Mouse (Mus musculus) layer of hippocampus, adult 11-12 months (tissue): ENCODE measurements around the gene Cfap45.

Source experiments
- DNase-seq: peaks from one replicate; pipeline ENCODE4 v3.0.0; 2022; ENCODE audit warnings: low spot score

The Cfap45 gene

DNA sequence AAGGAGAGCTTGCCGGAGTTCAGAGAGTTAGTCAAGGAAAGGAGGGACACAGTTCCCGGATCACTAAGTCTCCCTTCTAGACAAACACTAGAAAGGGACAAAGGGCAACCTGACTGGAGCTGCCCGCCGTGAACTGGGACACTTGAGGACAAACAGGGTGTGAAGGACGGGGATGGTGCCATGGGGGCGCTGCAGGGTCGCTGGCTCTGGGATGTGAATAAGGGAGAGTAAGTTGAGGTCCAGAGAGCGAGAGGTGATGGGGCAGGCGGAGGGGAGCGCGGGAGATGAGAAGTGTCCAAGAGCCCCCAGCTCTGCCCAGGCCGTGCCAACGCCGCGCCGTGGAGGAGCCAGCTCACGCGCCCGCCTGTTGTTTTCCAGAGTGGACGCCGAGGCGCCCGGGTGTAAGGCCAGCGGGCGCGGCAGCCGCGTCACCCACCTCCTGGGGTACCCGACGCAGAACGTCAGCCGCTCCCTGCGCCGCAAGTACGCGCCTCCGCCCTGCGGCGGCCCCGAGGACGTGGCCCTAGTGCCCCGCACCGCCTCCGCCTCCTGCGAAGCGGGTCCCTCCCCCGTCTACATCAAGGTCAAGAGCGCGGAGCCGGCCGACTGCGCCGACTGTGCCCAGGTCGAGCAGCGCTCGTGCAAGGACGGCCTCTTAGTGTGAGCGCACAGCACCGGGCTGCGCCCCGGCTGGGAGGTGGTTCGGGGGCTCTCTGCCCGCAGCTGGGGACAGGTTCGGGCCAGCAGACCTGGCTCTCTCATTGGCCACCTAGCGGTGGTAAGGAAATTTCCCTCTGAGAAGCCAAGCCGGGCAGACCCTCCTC, 42.3 kb downstream of the Cfap45 start:
- DNase-seq: peak; percentile 50

DNA sequence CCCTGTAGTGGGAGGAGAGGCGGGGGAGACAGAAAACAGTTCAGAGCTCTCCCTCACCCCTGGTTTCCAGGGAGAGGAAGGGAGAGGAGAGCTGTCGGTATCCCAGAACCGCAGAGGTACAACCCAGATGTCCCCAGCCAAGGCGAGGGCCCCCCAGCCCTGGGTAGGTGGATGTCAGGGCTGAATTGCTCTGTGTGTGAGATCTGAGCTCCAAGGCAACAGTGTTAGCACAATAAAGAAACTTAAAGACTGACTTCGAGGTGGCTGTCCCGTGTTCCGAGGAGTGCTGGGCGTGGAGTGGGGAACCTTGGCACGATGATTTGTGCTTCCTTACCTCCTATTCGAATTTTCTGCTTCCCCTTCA, 42.8 kb downstream of the Cfap45 start:
- DNase-seq: no peak

DNA sequence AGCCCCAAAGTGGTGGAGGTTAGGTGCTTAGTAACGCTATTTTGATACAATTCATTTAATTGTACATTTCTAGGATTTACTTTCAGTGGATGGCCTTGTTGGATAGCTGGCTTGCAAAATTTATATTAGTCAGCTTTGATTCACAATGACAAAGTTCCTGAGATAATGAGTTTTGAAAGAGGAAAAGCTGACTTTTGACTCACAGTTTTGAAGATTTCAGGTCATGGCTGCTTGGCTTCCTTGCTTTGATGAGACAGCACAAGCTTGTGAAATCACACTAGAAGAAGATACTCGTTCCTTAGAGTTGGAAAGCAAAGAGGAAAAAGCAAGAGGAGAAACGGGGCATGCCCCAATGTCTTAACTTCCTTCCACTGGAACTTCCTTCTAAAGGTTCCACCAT, 45.5 kb downstream of the Cfap45 start:
- DNase-seq: no peak

DNA sequence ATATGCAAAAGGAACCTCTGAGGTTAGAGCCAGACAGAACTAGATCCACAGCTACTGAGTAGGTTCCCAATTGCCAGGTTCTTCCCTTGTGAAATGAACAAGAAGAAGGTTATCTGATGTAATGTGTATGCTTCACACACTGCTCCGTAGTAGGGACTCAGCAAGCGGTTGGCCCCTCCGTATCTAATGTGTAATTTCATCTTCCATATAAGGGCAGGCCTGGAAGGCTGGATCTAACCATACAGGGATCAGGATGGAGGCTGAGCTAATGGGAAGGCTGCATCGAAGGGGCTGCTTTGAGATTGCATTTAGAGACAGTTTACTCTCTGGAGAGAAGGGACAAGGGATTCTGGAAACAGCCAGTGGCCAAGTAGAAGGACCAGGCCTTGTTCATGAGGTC, 47.2 kb downstream of the Cfap45 start:
- DNase-seq: no peak

DNA sequence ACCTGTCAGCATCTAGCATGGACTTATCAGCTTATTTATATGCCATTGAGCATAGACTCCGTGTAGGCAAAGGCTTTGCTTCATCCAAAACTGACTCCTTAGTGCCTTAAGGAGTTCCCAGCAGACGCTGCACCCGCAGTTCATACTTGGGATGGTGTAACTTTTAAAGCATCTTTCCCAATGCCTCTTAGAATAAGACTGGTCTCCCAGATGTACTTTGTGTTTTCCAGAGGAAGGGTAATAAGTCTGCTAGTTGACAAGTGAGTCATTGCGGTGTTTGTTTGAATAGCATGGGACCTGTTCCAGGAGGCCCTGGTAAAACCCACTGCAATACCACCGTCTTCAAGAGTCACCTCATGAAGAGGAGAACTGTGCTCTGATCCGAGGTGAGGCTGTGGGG, 59.5 kb downstream of the Cfap45 start:
- no peak for DNase-seq

DNA sequence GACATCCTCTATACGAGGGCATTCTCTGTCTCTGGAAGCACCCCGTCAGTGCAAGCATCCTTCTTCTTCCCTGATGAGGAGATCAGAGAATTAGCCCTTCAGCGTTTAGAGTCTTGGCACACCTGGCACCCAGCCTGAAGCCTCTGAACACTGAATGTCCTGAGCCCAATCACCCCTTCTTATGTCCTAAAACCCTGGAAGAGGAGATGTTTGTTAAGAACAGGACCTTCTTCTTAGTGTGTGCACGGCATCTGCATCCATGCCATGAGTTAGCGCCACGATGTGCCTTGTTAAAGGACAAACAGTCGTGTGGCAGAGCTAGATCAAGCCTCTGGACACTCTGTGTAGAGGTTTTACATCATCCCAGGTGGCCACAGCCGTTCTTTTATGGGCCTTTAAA, 61.8 kb downstream of the Cfap45 start:
- DNase-seq: no peak

DNA sequence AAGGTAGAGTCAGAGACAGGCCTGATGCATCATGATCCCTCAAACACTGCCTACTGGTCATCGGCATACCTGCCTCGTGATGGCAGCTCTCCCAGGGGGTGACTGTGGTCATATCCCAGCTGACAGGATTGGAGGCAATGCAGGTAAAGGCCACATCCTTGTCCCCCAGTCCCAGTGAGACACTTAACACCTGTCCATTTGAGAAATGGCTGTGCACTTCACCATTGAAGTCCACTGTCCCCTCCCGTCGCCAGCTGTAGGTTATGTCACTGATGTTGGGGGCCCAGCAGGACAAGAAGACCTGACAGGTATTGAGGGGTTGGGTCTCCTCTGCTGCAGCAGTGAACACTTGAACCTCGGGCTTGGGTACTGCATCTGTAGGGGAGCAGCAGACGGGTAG, 63.7 kb downstream of the Cfap45 start:
- DNase-seq: no peak

DNA sequence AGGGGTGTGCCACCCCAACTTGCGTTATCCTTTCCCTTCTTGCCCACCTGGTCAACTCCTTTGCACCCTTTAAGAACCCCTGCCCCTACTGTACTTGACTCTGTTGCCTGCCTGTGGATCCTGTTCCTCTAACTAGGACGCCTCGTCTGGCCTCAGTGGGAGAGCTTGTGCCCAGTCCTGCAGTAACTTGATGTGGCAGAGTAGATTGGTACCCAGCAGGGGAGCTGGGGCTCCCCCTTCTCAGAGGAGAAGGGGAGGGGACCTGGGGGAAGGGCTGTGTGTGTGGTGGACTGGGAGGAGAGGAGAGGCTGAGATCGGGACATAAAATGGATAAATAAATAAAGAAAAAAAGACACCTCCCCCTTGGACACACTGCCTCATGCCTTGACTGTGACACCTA, 64.4 kb downstream of the Cfap45 start:
- no peak for DNase-seq

DNA sequence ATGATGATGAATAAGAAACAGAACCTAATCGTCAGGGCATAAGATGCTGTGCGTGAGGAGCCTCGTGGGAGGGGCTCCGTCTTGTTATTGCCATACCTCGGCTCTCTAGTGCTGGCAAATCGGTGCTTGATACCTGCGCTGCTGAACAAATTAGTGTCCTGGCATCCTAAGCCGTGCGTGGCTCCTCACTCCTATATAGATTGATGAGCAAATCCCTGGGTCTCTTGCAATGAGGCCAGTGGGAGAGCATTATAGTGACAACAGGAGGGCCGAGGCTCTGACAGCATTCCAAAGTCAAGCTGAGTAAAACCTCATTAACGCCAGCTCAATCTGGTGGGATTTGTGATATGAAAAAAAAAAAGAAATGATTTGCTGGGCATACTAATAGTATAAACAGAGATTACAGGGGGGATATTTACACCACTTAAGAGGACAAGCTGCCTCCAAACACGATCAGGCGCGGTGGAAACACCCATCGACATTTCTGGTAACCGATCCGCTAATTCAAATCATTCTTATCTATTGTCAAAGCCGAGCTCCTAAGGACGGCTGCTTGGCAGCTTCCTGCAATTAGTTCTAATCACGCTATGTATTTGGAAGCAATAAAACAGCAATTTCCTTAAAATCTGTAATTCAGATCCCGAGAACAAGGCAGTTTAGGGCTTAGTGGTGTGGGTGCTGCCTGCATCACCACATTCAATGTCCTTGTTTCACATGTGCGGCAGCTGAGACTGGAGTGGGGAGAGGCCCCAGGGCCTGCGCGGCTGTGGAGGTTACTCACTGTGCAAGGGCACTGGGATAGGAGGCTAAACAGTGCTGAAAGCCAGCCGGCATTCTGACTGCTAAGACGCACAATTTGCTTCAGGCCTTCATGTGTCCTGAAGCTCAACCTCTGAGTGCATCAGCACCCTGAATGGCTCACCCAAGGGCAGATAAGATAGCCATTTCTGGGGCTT, 65.3 kb downstream of the Cfap45 start:
- no peak for DNase-seq

DNA sequence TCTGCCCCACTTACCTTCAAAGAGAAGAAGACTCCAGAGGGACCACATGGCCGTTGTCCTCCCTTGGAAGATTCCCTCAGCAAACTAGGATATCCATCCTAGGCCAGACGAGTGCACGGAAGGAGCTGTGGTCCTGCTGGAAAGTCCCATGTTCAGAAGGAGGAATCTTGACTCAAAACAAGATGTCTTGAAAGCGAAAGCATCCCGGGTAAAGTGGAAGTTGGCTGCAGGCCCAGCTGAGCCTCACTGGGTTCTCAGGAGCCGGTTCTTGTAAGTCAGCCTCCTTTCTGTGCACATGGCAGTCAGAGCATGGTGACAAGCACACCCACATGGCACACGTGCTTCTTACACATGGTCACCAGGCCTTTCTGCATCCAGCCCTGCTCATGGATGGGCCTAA, 69.8 kb downstream of the Cfap45 start, which contains the start of gene Slamf8:
TSS of gene Slamf8 (minus strand) at position 184 of the 400 bp plus-strand sequence.
- DNase-seq: peak; percentile 55

DNA sequence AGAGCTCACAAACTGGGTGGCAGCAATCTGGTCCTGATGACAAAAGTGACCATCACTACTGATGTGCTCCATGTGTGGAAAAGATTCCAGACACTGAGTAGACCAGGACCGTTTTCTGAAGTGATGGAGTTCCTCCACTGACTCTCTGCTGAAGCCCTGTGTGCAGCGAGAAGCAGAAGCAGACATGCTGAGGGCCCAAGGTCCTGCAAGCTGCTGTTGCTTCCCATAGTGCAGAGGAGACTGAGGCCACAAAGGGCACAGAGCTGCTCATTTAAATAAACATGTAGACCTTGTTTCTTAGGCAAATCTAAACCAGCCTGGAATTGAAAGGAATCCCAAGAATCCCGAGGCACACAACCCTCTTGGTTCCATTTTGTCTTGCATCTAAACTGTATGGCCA, 72.7 kb downstream of the Cfap45 start:
- DNase-seq: no peak

DNA sequence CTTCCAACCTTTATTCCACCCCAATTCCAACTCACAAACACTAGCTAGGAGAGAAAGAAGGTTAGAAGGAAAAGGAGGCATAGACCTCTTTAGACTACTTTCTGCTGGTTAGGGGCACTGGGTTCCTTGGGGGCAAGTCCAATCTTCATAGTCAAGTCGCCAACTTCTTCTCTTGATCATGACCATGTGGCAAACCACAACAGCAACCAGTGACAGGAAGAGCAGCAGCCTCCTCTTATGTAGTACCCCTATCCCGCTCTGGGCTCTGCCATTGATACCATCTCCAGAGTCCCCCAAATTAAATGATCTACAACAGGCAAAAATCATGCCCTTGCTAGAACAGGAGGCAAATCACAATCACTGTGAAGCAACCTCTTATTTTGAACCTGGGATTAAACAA, 73.4 kb downstream of the Cfap45 start:
- DNase-seq: no peak

DNA sequence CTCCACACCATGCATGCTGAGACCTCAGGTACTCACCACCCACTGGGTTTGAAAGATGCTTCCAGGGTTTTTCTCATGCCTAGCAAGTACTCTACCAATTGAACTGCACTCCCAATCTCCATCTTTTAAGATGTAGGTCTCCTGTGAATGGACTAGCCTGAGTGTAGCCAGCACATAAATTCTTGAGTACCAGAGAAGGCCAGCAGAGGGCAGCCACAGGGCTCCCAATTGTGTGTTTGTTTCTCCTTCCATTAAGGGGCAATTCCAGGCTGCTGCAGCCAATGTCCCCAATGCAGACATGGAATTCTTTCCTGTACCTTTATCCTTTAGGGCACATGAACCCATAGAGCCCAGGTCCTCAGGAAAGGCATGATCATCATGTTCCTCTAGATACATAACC, 73.9 kb downstream of the Cfap45 start:
- DNase-seq: peak; percentile 54
